Mouse (Mus musculus) urinary bladder, postnatal 4 days (tissue): ENCODE data around the gene Ppfia4.

Experiments
- DNase-seq, 2 experiments: peaks; one replicate each; pipeline ENCODE4 v3.0.0; 2021 to 2022; ENCODE audit warnings: low spot score in 2 of 2

Gene Ppfia4

DNA sequence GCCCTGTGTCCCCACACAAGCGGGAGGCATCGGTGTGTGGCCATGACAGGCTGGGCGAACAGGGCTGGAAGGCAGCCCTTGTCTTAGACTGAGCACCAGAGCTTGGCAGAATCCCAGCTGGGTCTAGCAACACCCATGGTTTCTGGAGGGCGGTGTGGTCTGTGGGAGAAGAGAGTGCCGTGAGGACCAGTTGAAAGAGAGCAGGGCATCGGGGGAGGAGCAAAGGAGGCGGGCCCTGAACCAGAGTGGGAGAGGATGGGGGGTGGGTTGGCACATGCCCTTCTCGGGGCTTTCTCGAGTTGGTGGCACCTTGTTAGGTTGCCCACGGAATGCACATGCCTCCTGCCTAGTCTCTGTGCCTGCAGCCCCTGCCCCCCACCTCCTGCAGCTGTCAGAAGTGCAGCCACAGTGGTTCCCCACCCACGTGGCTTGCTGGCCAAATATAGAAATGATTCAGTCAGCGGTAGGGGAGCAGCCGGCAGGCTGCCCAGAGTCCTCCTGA lies at the start of gene Ppfia4:
Ppfia4 (minus strand) TSS at position 159 of the 502 bp plus-strand sequence.
- no peak for DNase-seq

DNA sequence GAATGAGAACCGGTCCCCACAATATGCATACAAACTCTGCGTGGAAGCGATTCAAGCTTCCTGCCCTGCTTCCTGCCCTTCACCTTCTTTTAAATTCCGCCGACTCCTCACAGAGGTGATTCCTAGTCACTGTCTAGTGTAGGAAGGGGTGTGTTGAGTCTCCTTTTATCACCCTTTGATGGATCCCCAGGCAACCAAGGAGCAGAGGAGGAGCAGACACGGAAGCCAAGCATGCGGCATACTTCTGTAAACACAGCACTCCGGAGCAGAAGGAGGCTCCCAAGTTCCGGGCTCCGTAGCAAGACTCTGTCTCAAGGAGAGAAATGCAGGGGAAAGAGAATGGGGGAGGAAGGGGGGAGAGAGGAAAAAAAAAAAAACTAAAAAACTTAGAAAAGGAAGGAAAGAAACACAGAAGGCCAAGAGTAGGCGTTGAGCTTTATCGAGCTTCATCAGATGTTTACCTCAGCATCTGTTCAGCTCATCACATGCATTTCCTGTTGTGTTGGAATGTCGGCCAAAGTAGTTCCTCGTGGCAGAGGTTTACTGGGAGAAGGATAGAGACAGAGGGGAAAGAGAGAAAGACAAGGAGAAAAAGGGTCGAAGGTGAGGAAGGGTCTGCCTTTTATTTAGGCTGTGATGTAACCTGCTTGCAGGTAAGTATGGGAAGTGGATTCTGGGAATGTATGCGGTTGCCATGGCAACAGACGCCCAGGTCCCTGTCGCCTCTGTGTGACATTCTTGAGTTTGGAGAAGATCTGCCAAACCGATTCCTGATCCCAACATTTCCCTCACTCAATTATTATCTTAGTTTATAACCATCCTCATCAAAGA lies 49.3 kb upstream of the Ppfia4 start:
- no peak for DNase-seq

DNA sequence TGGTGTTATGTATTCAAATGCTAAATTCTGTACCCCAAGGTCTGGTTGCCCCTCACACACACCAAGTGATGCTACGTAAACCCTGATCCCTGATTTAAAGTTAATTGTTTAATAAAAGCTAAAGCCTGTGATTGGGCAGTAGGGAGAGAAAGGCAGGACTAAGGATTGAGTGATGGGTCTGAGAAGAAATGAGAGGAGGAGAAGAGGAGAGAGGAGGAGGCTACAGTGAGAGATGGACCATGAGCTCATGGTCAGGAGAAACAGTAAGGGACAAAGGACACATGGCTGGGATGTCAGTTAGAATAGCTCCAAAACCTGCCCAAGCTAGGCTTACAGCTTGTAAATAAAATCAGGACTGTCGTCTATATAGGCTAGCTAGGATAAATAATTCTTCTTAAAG lies 48.3 kb upstream of the Ppfia4 start:
- no peak for DNase-seq

DNA sequence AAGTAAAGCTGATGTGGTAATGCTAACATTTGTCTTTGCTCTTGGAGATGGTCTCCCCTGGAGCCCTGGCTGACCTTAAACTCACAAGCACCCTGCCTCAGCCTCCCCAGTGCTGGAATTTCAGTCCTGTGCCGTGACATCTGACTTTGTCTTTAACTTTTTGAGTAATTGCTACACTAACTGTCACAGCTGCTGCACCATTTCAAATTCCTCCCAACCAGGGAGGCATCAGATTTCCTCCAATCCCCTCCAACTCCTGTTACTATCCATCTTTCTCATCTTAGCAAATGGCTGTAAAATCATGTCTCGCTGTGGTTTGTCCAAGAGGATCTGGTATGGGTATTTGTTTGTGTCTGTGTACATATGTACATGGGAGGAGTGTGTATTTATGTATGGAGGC lies 41.4 kb upstream of the Ppfia4 start:
- DNase-seq = no peak

DNA sequence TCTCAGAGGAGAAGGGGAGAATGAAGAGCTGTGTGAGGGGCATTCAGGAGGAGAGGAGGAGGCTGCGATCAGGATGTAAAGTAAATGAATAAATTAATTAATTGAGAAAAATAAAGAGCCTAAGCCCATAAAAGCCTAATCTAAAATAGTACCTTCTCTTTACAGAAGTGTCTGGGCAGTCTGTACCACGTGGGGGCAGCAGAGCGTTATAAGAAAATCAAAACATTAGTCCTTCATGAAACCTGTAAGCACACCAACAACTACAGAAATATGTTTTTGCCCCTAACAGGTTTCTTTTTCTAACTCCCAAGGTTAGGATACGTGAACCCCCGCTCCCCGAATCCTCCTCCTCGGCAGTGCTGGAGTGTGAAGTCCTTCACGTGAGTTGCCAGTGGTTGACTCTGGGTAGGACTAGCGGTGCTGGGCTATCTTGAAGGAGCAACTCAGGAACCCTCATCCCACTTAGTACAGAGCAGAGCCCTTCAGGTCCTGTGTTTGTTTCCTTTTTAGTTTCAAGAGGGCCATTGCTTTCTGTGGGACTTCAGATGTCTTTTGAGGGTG lies 36.1 kb upstream of the Ppfia4 start:
- DNase-seq = peak in 1 of 2 experiments; percentile 35

DNA sequence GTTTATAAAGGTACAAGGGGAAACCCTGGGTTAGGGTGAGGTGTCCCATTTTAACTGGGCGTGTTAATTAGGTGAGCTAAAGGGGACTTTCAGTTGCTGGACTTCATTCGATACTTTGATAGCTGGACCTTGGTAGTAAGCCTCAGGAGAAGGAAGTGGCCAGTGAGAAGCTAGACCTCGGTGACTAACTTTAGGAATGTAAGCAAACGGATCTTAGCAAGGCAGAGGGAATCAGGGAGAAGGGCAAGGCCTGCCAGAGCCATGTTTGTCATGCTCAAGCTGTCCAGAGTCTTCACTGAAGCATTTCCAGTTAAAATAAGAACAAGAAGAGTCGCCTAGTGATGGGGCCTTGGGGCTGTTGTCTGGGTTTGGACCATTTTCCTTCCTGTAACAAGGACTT lies 32.8 kb upstream of the Ppfia4 start:
- no peak for DNase-seq

DNA sequence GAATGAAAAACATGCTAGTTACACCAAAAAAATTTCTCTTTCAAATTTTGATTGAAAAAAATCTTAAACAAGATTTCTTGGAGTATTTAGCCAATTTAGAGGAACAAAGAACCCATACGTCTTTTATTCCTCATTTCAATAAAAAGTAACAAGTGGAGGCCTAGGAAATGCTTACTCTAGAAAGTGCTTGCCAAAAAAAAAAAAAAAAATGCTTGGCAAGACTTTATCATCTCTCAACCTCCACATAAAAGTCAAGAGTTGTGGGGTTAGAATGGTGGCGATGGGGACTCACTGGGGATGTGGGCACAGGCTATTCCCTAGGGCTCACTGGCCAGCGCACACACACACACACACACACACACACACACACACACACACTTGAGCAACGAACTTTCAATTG lies 30.5 kb upstream of the Ppfia4 start:
- DNase-seq = no peak

DNA sequence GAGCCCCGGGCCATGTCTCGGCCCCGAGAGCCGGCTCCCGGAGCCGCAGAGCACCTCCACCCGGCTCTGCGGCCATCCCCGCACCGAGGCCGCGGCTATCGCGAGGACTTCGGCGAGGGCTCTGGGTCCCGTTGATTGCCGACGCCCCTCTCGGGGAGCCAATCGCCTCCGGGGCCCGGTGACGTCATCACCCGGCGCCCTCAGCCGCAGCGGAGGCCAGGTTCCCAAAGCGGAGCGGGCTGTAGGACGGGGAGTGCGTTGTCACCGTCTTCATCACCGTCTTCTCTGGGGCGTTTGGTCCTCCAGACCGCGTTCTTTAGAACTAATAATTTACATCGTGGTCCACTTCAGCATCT lies 29.1 kb upstream of the Ppfia4 start, which contains the start of gene Tmem183a:
Tmem183a (minus strand) TSS at position 123 of the 356 bp plus-strand sequence.
- peak; percentile 96 to 98 for DNase-seq

DNA sequence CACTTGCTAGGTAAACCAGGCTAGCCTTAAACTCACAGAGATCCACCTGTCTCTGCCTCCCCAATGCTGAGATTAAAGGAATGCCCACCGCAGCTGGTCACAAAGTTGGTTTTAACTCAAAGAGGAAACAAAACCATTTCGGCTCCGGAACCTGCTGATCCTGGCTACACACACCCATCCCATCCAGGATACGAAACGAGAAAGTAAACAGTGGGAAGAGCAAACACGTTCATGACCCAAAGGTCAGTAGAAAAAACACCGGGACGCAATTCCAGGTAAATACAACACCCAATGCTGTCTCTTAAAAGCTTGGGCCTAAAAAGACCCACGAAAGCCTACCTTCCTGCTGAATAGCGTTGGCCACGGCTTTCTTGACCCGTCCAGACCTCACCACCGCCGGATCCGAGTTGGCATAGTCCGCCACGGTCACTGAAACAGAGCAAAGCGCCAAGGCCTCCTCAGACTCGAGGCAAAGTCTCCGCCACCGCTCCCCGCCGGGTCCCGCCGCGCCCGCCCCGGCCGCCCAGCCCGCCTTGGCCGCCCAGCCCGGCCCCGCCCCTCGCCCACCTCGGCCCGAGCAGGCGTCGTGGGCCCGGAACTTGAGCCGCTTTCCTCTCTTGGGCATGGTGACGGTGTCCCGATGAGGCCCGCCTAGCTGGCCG lies 28.6 kb upstream of the Ppfia4 start:
- no peak for DNase-seq

DNA sequence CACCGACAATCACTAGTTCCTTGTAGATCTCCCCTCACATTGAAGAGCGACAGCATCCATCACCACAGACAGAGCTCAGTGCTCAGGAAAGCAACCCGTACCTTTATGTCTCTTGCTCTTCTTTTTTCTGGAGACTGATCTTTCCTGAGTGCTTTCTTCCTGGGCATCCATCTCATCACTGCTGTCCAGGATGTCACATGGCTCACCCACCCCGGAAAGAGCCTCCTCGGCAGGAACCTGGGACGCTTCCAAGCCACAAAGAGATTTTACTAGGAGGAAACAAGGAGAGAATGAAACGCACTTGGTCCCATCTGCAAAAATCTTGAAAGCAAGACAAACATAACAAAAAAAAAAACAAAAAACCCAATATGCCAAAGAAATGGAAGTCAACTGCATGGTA lies 27.9 kb upstream of the Ppfia4 start:
- DNase-seq = no peak

DNA sequence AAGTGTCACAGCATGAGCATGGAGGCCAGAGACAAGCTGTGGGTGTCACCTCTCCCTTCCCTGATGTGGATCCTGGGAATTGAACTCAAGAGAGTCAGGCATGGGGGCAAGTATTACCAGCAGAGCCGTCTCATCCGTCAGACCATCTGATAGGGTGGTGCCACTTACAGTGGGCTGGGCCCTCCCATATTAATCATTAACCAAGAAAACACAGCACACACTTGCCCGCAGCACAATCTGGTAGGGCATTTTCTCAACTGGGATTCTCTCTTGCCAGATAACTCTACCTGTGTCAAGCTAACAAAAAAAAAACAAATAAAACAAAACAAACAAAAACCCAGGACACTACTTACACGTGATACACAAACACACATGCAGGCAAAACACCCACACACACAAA lies 24.7 kb upstream of the Ppfia4 start:
- DNase-seq = no peak

DNA sequence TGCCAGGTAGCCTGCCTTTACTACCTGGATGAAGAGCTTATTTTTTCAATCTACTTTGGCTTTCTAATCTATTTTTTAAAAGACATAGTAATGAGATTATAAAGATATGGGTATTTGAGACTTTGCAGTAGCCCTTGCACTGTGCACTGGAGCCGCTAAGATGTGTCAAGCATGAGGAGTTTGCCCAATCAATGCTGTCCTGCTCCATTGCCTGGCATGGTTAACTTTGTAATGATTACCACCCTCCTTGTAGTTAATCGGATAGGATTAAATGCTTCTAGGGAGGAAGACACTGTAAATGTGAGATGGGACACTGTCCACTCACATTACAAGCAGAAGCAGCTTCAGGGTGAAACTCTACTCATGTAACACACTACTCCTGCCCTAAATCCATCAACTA lies 20.6 kb upstream of the Ppfia4 start:
- DNase-seq = no peak

DNA sequence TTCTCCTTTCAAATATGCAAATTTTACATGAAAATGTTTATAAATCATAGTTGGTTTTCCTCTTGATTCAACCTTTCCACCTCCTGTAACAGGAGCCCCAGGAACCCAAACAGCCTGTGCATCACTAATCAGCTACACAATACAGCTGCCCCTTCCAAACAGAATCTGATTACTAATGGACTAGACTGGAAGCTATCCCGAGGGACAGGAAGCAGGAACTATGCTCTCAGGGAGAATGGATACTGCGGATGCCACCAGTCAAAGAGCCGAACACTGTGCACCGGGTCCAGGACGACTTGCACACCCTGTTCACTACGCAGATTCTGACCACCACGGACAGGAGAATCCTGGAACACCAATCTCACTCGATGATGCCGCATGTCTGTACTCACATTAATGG lies 15.1 kb upstream of the Ppfia4 start:
- no peak for DNase-seq

DNA sequence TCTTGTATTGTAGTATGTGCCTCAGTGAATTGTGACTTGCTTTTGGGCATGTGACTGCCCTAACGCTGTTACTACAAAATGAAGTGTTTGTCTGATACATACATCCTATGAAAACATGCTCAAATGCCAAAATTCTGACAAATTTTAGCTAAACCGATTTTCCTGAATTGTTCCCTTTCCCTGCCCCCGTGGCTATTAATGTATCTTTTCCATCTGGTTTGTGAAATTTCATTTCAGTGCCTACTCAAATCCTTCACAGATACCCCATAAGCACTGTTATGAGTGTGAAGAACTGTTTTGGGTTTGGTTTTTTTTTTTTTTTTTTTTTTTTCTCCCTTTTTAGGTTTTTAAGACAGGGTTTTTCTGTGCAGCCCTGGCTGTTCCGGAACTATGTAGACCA lies 12.3 kb upstream of the Ppfia4 start:
- no peak for DNase-seq

DNA sequence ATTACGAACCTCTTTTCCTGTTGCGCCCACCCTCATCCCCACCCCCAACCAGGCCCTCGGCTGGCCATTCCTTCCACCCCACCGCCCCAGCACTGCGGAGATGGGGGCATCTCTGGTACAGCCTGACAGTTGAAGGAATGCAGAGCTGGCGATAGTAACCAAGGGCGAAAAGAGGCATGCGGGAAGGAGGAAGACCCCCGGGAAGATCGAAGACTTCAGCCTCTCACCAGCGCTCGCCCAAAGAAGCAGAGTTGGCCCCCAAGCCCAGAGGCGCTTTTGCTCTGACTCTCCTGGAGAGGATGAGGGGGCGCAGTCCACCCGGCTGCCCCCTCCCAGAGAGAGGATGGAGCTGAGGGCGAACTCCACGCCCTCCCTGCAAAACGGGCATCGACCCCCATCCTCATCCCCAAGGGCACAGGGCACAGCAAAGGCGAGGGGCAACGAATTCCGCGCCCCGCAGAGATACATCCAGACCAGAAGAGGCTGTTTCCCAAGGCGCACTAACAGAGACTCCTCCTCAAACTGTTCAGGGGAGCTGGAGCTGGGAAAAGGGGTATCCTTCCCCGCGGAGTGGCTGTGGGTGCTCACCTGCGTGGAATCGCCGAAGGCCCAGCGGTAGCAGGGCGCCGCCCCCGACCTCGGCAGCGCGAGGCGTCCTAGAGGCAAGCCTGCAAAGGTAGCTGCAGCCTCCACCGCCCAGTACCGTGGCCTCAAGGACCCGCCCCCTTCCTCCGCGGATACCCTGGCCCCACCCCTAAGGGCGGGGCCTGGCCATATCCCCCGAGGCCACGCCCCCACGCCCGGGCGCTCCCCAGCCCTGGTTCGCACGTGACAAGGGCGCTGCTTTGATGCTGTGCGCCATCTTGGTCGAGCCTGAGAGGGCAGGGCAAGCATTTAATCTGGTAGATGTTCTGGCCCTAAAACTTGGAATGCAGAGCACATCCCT lies 11.6 kb upstream of the Ppfia4 start:
- DNase-seq = peak; percentile 85 to 91

DNA sequence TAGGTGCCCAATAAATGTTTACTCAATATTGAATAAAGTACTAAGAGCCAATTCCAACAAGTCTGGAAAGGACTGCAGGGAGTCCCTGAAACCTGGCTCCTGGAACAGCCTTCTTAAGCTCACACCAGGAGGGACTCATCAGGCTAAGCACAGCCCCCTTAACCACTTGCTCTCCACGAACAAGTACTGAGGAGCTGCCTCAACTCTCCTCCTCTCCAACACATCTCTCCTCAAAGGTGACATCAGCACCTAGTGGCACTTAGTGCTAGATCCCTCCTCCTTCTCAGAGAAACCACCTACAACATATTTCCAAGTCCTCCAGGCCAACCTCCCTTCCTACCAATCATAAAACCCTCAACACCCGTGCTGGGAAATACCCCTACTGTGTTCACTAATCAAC lies 10.8 kb upstream of the Ppfia4 start:
- no peak for DNase-seq

DNA sequence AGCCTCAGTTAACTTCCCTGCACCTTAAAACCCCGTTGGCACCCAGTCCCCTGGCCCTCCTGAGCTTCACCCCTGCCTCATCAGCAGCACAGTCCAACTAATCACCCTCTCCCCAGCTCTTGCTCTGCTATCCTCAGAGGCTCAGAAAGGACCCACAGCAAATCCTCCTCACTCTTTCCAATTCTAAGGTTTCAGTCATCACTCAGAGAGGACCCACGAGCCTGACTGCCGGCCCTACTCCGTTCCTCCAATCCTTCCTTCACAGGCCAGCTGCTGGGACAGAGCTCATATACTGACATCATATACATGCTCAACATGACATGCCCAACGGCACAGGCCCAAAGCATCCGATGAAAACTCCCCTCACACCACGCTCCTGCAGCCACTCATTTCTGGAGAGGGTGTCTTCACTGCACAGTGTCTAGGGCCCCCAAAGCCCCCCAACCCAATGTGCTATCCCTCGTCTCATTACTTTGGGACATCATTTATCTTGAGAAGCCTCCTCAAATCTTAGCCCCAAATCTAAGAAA lies 10.1 kb upstream of the Ppfia4 start:
- no peak for DNase-seq

DNA sequence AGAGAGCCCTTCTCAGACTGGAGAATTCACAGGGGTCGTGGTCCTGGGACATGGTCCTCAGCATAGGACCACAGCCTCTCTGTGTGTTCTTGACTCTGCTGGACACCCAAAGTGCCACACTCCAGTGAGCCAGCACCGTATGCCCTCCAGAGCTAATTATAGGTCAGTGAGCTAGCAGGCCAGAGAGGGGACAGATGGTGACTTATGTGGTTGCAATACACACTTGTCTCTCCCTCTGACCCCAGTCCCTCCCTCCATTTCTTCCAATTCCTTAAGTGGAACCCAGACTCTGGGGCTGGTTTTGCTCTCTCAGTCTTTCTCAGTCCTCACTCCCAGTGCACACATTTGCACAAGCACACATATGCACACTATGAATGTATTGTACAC lies 9.5 kb upstream of the Ppfia4 start:
- no peak for DNase-seq

DNA sequence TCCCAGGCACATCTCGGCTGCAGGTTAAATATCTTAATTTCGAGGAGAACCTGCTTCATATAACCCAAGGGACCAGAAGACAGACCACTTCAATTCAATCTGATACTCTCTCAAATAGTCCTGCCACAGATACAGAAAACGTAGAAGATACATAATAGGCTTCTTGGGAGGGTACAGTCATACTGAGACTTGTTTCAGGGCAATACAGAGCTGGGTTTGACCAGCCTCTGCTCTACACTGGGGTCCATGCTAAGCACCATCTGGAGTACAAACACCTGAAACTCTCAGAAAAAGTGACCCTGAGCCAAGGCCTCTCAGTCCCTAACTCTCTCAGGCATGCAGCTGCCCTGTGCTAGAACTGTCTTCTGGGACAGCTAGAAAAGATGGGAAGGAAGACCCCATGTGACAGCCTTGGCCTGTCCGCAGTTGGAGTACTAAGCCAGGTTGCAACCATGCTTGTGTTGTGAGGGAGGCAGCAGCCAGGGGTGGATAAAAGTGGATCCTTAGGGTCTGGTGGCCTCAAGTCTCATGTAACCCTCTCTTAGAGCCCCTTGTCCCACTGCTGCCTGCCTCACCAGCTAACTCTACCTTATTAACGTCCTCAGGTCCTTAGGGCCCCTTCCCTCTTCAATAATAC lies 9.0 kb upstream of the Ppfia4 start:
- no peak for DNase-seq

DNA sequence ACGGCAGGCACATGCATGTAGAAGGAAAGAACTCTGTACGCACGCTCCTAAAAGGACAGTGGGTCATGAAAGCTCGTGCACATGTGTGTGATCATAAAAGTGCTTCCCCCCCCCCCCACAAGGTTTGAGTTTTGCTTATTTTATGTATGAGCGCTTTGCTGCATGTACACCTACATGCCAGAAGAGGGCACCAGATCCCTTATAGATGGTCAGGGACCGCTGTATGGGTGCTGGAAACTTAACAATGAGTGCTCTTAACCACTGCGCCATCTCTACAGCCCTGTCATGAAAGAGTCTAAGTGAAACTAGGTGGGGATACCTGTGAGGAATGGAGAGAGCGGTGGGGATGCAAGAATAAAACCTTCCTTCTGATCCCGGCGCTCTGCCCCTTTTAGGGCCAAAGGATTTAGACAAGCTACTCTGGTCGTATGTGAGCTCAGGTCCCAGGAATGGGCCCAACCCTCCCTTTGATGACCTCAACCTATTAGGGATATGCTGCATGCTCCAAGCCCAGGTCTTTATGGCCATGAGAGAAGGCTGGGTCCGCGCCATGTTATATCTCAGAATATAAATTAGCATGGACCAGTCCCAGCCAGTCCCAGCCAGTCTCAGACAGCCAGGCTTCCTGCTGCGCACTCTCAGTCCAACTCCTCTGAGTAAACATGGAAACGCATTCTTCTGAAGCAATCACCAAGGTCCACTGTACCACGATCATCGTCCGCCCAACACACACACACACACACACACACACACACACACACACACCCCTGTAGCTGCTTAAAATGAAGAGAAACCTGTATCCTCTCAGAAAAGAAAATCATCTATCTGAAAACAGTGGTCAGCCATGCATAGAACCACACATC lies 7.3 kb upstream of the Ppfia4 start:
- DNase-seq = no peak
